Mouse (Mus musculus): ENCODE data around the gene Gm20696. TPM values are rescaled to one million over a fixed set of nuclear protein-coding genes. Genes with fewer than 3 reads are reported as not detected.

Gene Gm20696
- polyA plus RNA-seq, 1 experiment from 2014 or later, result 3.4 TPM

GRCm38 (mm10) chr6:99619964-99620363 is 46.6 kb downstream of the Gm20696 start:
- no peak for ATAC-seq (ENCODE audit: low FRiP score, low read depth)
- Histone ChIP-seq H3K27ac (replicated peaks) (no peak overlapping the region), H3K27me3 (peaks cover 6% of the 10 kb centered on the region; the same call in 1 of the 2 replicates), H3K4me3 (no peak overlapping the region), H3K9me3 (no peaks in the 10 kb centered on the region), H3K36me3 (no peaks in the 10 kb centered on the region), H3K9ac (no peak overlapping the region), H3K4me1 (replicated peaks) (peaks cover 8% of the 10 kb centered on the region), H3K4me2 (no peak overlapping the region)
- 72% methylated on average over 8 of the region's 8 CpGs for WGBS

GRCm38 (mm10) chr6:99619466-99619865 is 47.1 kb downstream of the Gm20696 start:
- no peak overlapping the region for H3K4me2 ChIP-seq
- H3K36me3 ChIP-seq, result no peaks in the 10 kb centered on the region
- no peaks in the 10 kb centered on the region for H3K9me3 ChIP-seq
- no peak overlapping the region for H3K27ac ChIP-seq (replicated peaks)
- WGBS, result 79% methylated on average over 8 of the region's 8 CpGs
- H3K4me3 ChIP-seq, result no peak overlapping the region
- H3K4me1 ChIP-seq (replicated peaks), result peaks cover 10% of the 10 kb centered on the region
- no peak overlapping the region for H3K9ac ChIP-seq
- H3K27me3 ChIP-seq, result peaks cover 6% of the 10 kb centered on the region; the same call in 1 of the 2 replicates
- no peak for ATAC-seq (ENCODE audit: low FRiP score, low read depth)

- no peaks in the 10 kb centered on the region for H3K36me3 ChIP-seq
- H3K4me1 ChIP-seq (replicated peaks), result peaks cover 10% of the 10 kb centered on the region
- H3K27ac ChIP-seq (replicated peaks), result no peak overlapping the region
- H3K4me2 ChIP-seq, result no peak overlapping the region
- no peak overlapping the region for H3K9ac ChIP-seq
- no peaks in the 10 kb centered on the region for H3K9me3 ChIP-seq
- WGBS, result 68% methylated on average over 7 of the region's 7 CpGs
- ATAC-seq (ENCODE audit: low FRiP score, low read depth), result no peak
- no peak overlapping the region for H3K4me3 ChIP-seq
- peaks cover 13% of the 10 kb centered on the region for H3K27me3 ChIP-seq
Measured at GRCm38 (mm10) chr6:99617867-99618266, 48.7 kb downstream of the Gm20696 start.

GRCm38 (mm10) chr6:99617415-99617814 is 49.2 kb downstream of the Gm20696 start:
- Histone ChIP-seq H3K27me3 (peaks cover 10% of the 10 kb centered on the region), H3K9ac (no peak overlapping the region), H3K4me2 (no peak overlapping the region), H3K4me3 (no peak overlapping the region), H3K4me1 (replicated peaks) (peaks cover 10% of the 10 kb centered on the region), H3K36me3 (no peaks in the 10 kb centered on the region), H3K9me3 (no peaks in the 10 kb centered on the region), H3K27ac (replicated peaks) (no peak overlapping the region)
- no peak for ATAC-seq (ENCODE audit: low FRiP score, low read depth)
- 82% methylated on average over 1 of the region's 1 CpGs for WGBS

- Histone ChIP-seq H3K4me1 (replicated peaks) (peaks cover 10% of the 10 kb centered on the region), H3K27me3 (peaks cover 10% of the 10 kb centered on the region), H3K27ac (replicated peaks) (no peak overlapping the region), H3K4me2 (no peak overlapping the region), H3K9me3 (no peaks in the 10 kb centered on the region), H3K36me3 (no peaks in the 10 kb centered on the region), H3K4me3 (no peak overlapping the region), H3K9ac (no peak overlapping the region)
- no peak; the same call in 1 of the 2 replicates for ATAC-seq (ENCODE audit: low FRiP score, low read depth)
- WGBS, result 8% methylated on average over 10 of the region's 10 CpGs
Measured at GRCm38 (mm10) chr6:99615272-99615751, 51.3 kb downstream of the Gm20696 start.

GRCm38 (mm10) chr6:99614566-99615271 is 51.9 kb downstream of the Gm20696 start:
- peaks cover 10% of the 10 kb centered on the region for H3K4me1 ChIP-seq (replicated peaks)
- H3K27me3 ChIP-seq, result peaks cover 10% of the 10 kb centered on the region
- WGBS, result 56% methylated on average over 17 of the region's 17 CpGs
- no peaks in the 10 kb centered on the region for H3K9me3 ChIP-seq
- no peaks in the 10 kb centered on the region for H3K36me3 ChIP-seq
- ATAC-seq (ENCODE audit: low FRiP score, low read depth), result no peak
- no peak overlapping the region for H3K27ac ChIP-seq (replicated peaks)
- H3K9ac ChIP-seq, result no peak overlapping the region
- H3K4me2 ChIP-seq, result no peak overlapping the region
- no peak overlapping the region for H3K4me3 ChIP-seq

- Histone ChIP-seq H3K4me2 (no peak overlapping the region), H3K4me1 (replicated peaks) (peaks cover 10% of the 10 kb centered on the region), H3K9ac (no peak overlapping the region), H3K9me3 (no peaks in the 10 kb centered on the region), H3K36me3 (no peaks in the 10 kb centered on the region), H3K4me3 (no peak overlapping the region), H3K27me3 (peaks cover 10% of the 10 kb centered on the region), H3K27ac (replicated peaks) (no peak overlapping the region)
- ATAC-seq (ENCODE audit: low FRiP score, low read depth), result no peak
- WGBS, result 58% methylated on average over 6 of the region's 6 CpGs
Measured at GRCm38 (mm10) chr6:99611866-99612265, 54.7 kb downstream of the Gm20696 start.

GRCm38 (mm10) chr6:99610454-99611427 is 55.9 kb downstream of the Gm20696 start:
- Histone ChIP-seq H3K27me3 (peaks cover 6% of the 10 kb centered on the region; the same call in 1 of the 2 replicates), H3K27ac (replicated peaks) (no peak overlapping the region), H3K36me3 (no peaks in the 10 kb centered on the region), H3K9ac (no peak overlapping the region), H3K4me3 (no peak overlapping the region), H3K4me2 (no peak overlapping the region), H3K9me3 (no peaks in the 10 kb centered on the region), H3K4me1 (replicated peaks) (peaks cover 10% of the 10 kb centered on the region)
- 62% methylated on average over 14 of the region's 14 CpGs for WGBS
- ATAC-seq (ENCODE audit: low FRiP score, low read depth), result no peak

GRCm38 (mm10) chr6:99606079-99606478 is 60.5 kb downstream of the Gm20696 start:
- Histone ChIP-seq H3K27ac (replicated peaks) (no peak overlapping the region), H3K9ac (no peak overlapping the region), H3K27me3 (peaks cover 8% of the 10 kb centered on the region; the same call in 1 of the 2 replicates), H3K36me3 (no peaks in the 10 kb centered on the region), H3K4me3 (no peak overlapping the region), H3K4me1 (replicated peaks) (no peaks in the 10 kb centered on the region), H3K9me3 (no peaks in the 10 kb centered on the region), H3K4me2 (no peak overlapping the region)
- ATAC-seq (ENCODE audit: low FRiP score, low read depth), result no peak
- WGBS, result 35% methylated on average over 7 of the region's 7 CpGs

- no peak overlapping the region for H3K9ac ChIP-seq
- no peak overlapping the region for H3K4me3 ChIP-seq
- no peak for ATAC-seq (ENCODE audit: low FRiP score, low read depth)
- H3K9me3 ChIP-seq, result no peaks in the 10 kb centered on the region
- no peak overlapping the region for H3K4me2 ChIP-seq
- H3K4me1 ChIP-seq (replicated peaks), result peaks cover 5% of the 10 kb centered on the region
- H3K36me3 ChIP-seq, result no peaks in the 10 kb centered on the region
- H3K27me3 ChIP-seq, result peaks cover 10% of the 10 kb centered on the region; the same call in 1 of the 2 replicates
- no peak overlapping the region for H3K27ac ChIP-seq (replicated peaks)
- 75% methylated on average over 2 of the region's 2 CpGs for WGBS
Measured at GRCm38 (mm10) chr6:99604758-99605157, 61.8 kb downstream of the Gm20696 start.

GRCm38 (mm10) chr6:99602434-99602833 is 64.2 kb downstream of the Gm20696 start:
- H3K9me3 ChIP-seq, result no peaks in the 10 kb centered on the region
- no peak overlapping the region for H3K27ac ChIP-seq (replicated peaks)
- H3K4me2 ChIP-seq, result no peak overlapping the region
- H3K9ac ChIP-seq, result no peak overlapping the region
- H3K4me3 ChIP-seq, result no peak overlapping the region
- no peak for ATAC-seq (ENCODE audit: low FRiP score, low read depth)
- peaks cover 14% of the 10 kb centered on the region for H3K4me1 ChIP-seq (replicated peaks)
- peaks cover 10% of the 10 kb centered on the region; the same call in 1 of the 2 replicates for H3K27me3 ChIP-seq
- WGBS, result 86% methylated on average over 7 of the region's 7 CpGs
- no peaks in the 10 kb centered on the region for H3K36me3 ChIP-seq

GRCm38 (mm10) chr6:99600886-99601285 is 65.7 kb downstream of the Gm20696 start:
- H3K27ac ChIP-seq (replicated peaks), result no peak overlapping the region
- ATAC-seq (ENCODE audit: low FRiP score, low read depth), result no peak
- H3K4me1 ChIP-seq (replicated peaks), result peaks cover 14% of the 10 kb centered on the region
- H3K4me2 ChIP-seq, result no peak overlapping the region
- peaks cover 10% of the 10 kb centered on the region; the same call in 1 of the 2 replicates for H3K27me3 ChIP-seq
- H3K36me3 ChIP-seq, result no peaks in the 10 kb centered on the region
- no peak overlapping the region for H3K4me3 ChIP-seq
- H3K9me3 ChIP-seq, result no peaks in the 10 kb centered on the region
- no peak overlapping the region for H3K9ac ChIP-seq
- WGBS, result 77% methylated on average over 8 of the region's 8 CpGs

Data from hindbrain, embryonic 15.5 days (tissue).